8 mouse cellular contexts compared by ENCODE assay signal in genomic region chr12:54861991-54862605, GRCm38 (mm10). TPM values are rescaled to one million over a fixed set of nuclear protein-coding genes. Genes with fewer than 3 reads are reported as not detected.
A peak's percentile ranks its signal among the peaks of the same experiment; 100 is the strongest.
DNase-seq lines count a peak whose midpoint lies in the region; ATAC-seq and TF ChIP-seq lines count a peak whose summit lies in the region.

No protein-coding gene starts in this region.

- H3K27ac ChIP-seq in forebrain, embryonic 15.5 days (replicated peaks) = peak overlapping the region; percentile 98
- H3K27ac ChIP-seq in hindbrain, embryonic 13.5 days = peak overlapping the region; percentile 99
- H3K27ac ChIP-seq in small intestine, adult 2 months (ENCODE audit: insufficient read depth, low read depth, low read length) = peak overlapping the region; percentile 58

- H3K4me2 ChIP-seq in forebrain, embryonic 15.5 days (replicated peaks) = peak overlapping the region; percentile 71
- peak overlapping the region; percentile 80 for H3K4me2 ChIP-seq in hindbrain, embryonic 13.5 days

- TF ChIP-seq POLR2A in small intestine, adult 2 months (IDR thresholded peaks at IDR 0.05; ENCODE audit: low read depth, low read length) = no peak

- TF ChIP-seq CTCF in small intestine, adult 2 months (IDR thresholded peaks at IDR 0.05; ENCODE audit: extremely low read depth, insufficient read length, insufficient replicate concordance, low read depth, low read length) = no peak

- H3K4me3 ChIP-seq in forebrain, embryonic 15.5 days = peak overlapping the region; percentile 86
- peak overlapping the region; percentile 92 for H3K4me3 ChIP-seq in hindbrain, embryonic 13.5 days
- peak overlapping the region; percentile 83 for H3K4me3 ChIP-seq in small intestine, adult 2 months (ENCODE audit: low read depth, low read length)

- no peak for ATAC-seq in forebrain, embryonic 15.5 days (replicated peaks)
- ATAC-seq in hindbrain, embryonic 13.5 days (ENCODE audit: low FRiP score) = peak; percentile 80
- peak; percentile 50 for ATAC-seq in megakaryocyte progenitor cell, adult 5-6 weeks (replicated peaks; ENCODE audit: poor library complexity)

- peak overlapping the region; percentile 99 for H3K9ac ChIP-seq in forebrain, embryonic 15.5 days (replicated peaks)
- H3K9ac ChIP-seq in hindbrain, embryonic 13.5 days = peak overlapping the region; percentile 99

- H3K36me3 ChIP-seq in forebrain, embryonic 15.5 days = peaks cover 11% of the 10 kb centered on the region
- H3K36me3 ChIP-seq in hindbrain, embryonic 13.5 days = peaks cover 17% of the 10 kb centered on the region
- H3K36me3 ChIP-seq in small intestine, adult 2 months (ENCODE audit: control insufficient read depth, insufficient read depth, low read length) = peaks cover 12% of the 10 kb centered on the region

- intact Hi-C loops in left cerebral cortex, postnatal 14 days (cut with DNase I) = loop anchor here (2.0 kb wide), 1 partner anchor 123 kb away; no protein-coding TSS in a partner anchor

- WGBS in forebrain, embryonic 15.5 days = under 1% methylated on average over 36 of the region's 36 CpGs
- WGBS in hindbrain, embryonic 13.5 days = under 1% methylated on average over 36 of the region's 36 CpGs
- under 1% methylated on average over 36 of the region's 36 CpGs for WGBS in small intestine, adult 2 months

- H3K4me1 ChIP-seq in forebrain, embryonic 15.5 days = peaks cover 23% of the 10 kb centered on the region
- H3K4me1 ChIP-seq in hindbrain, embryonic 13.5 days (replicated peaks) = peaks cover 19% of the 10 kb centered on the region
- peaks cover 11% of the 10 kb centered on the region for H3K4me1 ChIP-seq in small intestine, adult 2 months (ENCODE audit: control insufficient read depth, insufficient read depth, insufficient read length, low read length)

- H3K27me3 ChIP-seq in forebrain, embryonic 15.5 days = no peaks in the 10 kb centered on the region
- H3K27me3 ChIP-seq in hindbrain, embryonic 13.5 days = no peaks in the 10 kb centered on the region
- H3K27me3 ChIP-seq in small intestine, adult 2 months (ENCODE audit: control insufficient read depth, insufficient read depth, low read length) = no peaks in the 10 kb centered on the region

- H3K9me3 ChIP-seq in forebrain, embryonic 15.5 days = no peaks in the 10 kb centered on the region
- H3K9me3 ChIP-seq in hindbrain, embryonic 13.5 days = peaks cover 2% of the 10 kb centered on the region; the same call in 1 of the 2 replicates

- peak; percentile 46 for DNase-seq in right cerebral cortex, adult 18-20 months
- no peak for DNase-seq in right cerebral cortex, postnatal 25 days
- DNase-seq in c-Kit-negative CD71-positive TER-119-positive erythroid progenitor cells, embryonic 14.5 days (ENCODE audit: low read depth, low spot score) = peak; percentile 34
- peak; percentile 27 to 67 for DNase-seq in left cerebral cortex, postnatal 14 days (ENCODE audit: low spot score in 2 of 2)

RNA-seq across cellular contexts. Expression of gene Cfl2, which starts 0.6 kb away (rescaled TPM):
- 320 and 350 TPM in 2 replicates for polyA plus RNA-seq in forebrain, embryonic 15.5 days (2015; fragmentation: Nextera tagmentation; extraction: Ambion mirVana)
- 295 and 300 TPM in 2 replicates for polyA plus RNA-seq in hindbrain, embryonic 13.5 days (2015; fragmentation: Nextera tagmentation; extraction: Ambion mirVana)
- total RNA-seq in left cerebral cortex, postnatal 14 days (2021) = 100 to 1,000 TPM; 144 to 154 TPM
- total RNA-seq in megakaryocyte progenitor cell, adult 5-6 weeks (2015) = 23.1 and 27.3 TPM in 2 replicates
- 20.0 and 20.4 TPM in 2 replicates for total RNA-seq in megakaryocyte progenitor cell, adult 5-6 weeks (2017)
- polyA plus RNA-seq in small intestine, adult 2 months (2012; rRNA removed) = 0.75 and 0.85 TPM in 2 replicates

Comparison
In these comparisons a context has a peak if more than half of its experiments do, and no peak if none do; other contexts are left out.
1. RNA of gene Cfl2, which starts 0.6 kb away (polyA plus RNA-seq): 320 to 350 TPM in forebrain, embryonic 15.5 days and 295 to 300 TPM in hindbrain, embryonic 13.5 days; 0.75 to 0.85 TPM in small intestine, adult 2 months; every median in the first group is over 100 times any median in the second.
2. Peak in every context shown above with its lines, with median percentiles within 50 percentile points of each other: H3K27ac ChIP-seq and H3K4me3 ChIP-seq.